Mouse (Mus musculus) ovary, postnatal 10 days (tissue): ENCODE results near the gene Npw.

ENCODE experiments used
- DNase-seq: peaks from one replicate; pipeline ENCODE4 v3.0.0; 2022; ENCODE audit warnings: low spot score

Gene Npw

GRCm38 (mm10) chr17:24640581-24640980 lies 17.7 kb downstream of the Npw start:
- DNase-seq = no peak

GRCm38 (mm10) chr17:24640119-24640518 lies 18.1 kb downstream of the Npw start:
- no peak for DNase-seq

GRCm38 (mm10) chr17:24639571-24639988 lies 18.7 kb downstream of the Npw start:
- no peak for DNase-seq

GRCm38 (mm10) chr17:24638840-24639239 lies 19.4 kb downstream of the Npw start:
- peak; percentile 30 for DNase-seq

GRCm38 (mm10) chr17:24638214-24638613 lies 20.0 kb downstream of the Npw start:
- no peak for DNase-seq

- DNase-seq = no peak
Measured at GRCm38 (mm10) chr17:24636781-24637481, 21.3 kb downstream of the Npw start.

GRCm38 (mm10) chr17:24635694-24636093 lies 22.6 kb downstream of the Npw start:
- DNase-seq = no peak

GRCm38 (mm10) chr17:24635024-24635423 lies 23.2 kb downstream of the Npw start:
- DNase-seq = no peak

- no peak for DNase-seq
Measured at GRCm38 (mm10) chr17:24633831-24634230, 24.4 kb downstream of the Npw start.

GRCm38 (mm10) chr17:24632813-24633449 lies 25.3 kb downstream of the Npw start:
- DNase-seq = no peak

GRCm38 (mm10) chr17:24632167-24632812 lies 26.0 kb downstream of the Npw start, which contains the start of the genes Tsc2 and Nthl1:
Gene Tsc2, minus strand, starts transcription at chr17:24632630.
Gene Nthl1, plus strand, starts transcription at chr17:24632680.
- peak; percentile 71 for DNase-seq

GRCm38 (mm10) chr17:24630072-24630471 lies 28.2 kb downstream of the Npw start:
- DNase-seq = no peak

- no peak for DNase-seq
Measured at GRCm38 (mm10) chr17:24628646-24629045, 29.6 kb downstream of the Npw start.

- no peak for DNase-seq
Measured at GRCm38 (mm10) chr17:24625472-24625871, 32.8 kb downstream of the Npw start.

GRCm38 (mm10) chr17:24617561-24618194 lies 40.6 kb downstream of the Npw start:
- DNase-seq = no peak

GRCm38 (mm10) chr17:24610711-24611110 lies 47.5 kb downstream of the Npw start:
- no peak for DNase-seq

- no peak for DNase-seq
Measured at GRCm38 (mm10) chr17:24608874-24609273, 49.4 kb downstream of the Npw start.

GRCm38 (mm10) chr17:24608370-24608769 lies 49.9 kb downstream of the Npw start:
- DNase-seq = no peak
